Comparison of ENCODE assay signal across 10 mouse cellular contexts in genomic region chr1:119388664-119389396, GRCm38 (mm10). TPM values are rescaled to one million over a fixed set of nuclear protein-coding genes. Genes with fewer than 3 reads are reported as not detected.
DNase-seq lines count a peak whose midpoint lies in the region; ATAC-seq and TF ChIP-seq lines count a peak whose summit lies in the region.
"Had no signal": no experiment of that assay in that cellular context is flagged by ENCODE, and none has a peak within 500 bp of the region (broad histone marks: within the 10 kb centered on the region; RNA-seq: fewer than 3 reads in every experiment).

No protein-coding gene starts in this region.

- no peak overlapping the region for H3K4me3 ChIP-seq in heart, embryonic 13.5 days
- H3K4me3 ChIP-seq in hindbrain, embryonic 13.5 days = 0 out of 2 replicates have a peak overlapping the region, but pooled peaks have one; percentile 17
- H3K4me3 ChIP-seq in limb, embryonic 15.5 days = no peak overlapping the region
- no peak overlapping the region for H3K4me3 ChIP-seq in testis, adult 2 months (ENCODE audit: control insufficient read depth, low read depth, low read length)
- H3K4me3 ChIP-seq in lung, adult 2 months (replicated peaks; ENCODE audit: extremely low read depth, low read depth, low read length) = no peak overlapping the region
- H3K4me3 ChIP-seq: heart, embryonic 15.5 days had no signal

- H3K9me3 ChIP-seq in heart, embryonic 13.5 days = no peaks in the 10 kb centered on the region
- H3K9me3 ChIP-seq in hindbrain, embryonic 13.5 days = no peaks in the 10 kb centered on the region
- no peaks in the 10 kb centered on the region for H3K9me3 ChIP-seq in limb, embryonic 15.5 days
- H3K9me3 ChIP-seq: heart, embryonic 15.5 days had no signal

- WGBS in heart, embryonic 13.5 days = 11% methylated on average over 19 of the region's 19 CpGs
- WGBS in hindbrain, embryonic 13.5 days = 4% methylated on average over 19 of the region's 19 CpGs
- WGBS in limb, embryonic 15.5 days = 8% methylated on average over 19 of the region's 19 CpGs
- WGBS in lung, adult 2 months = 18% methylated on average over 19 of the region's 19 CpGs

- H3K36me3 ChIP-seq in heart, embryonic 13.5 days = no peaks in the 10 kb centered on the region
- no peaks in the 10 kb centered on the region for H3K36me3 ChIP-seq in hindbrain, embryonic 13.5 days
- no peaks in the 10 kb centered on the region for H3K36me3 ChIP-seq in limb, embryonic 15.5 days
- H3K36me3 ChIP-seq in testis, adult 2 months (ENCODE audit: control insufficient read depth, insufficient read depth, low read length) = no peaks in the 10 kb centered on the region
- H3K36me3 ChIP-seq: G1E; heart, embryonic 15.5 days had no signal

- H3K27me3 ChIP-seq in heart, embryonic 13.5 days (replicated peaks) = no peaks in the 10 kb centered on the region; the same call in 1 of the 2 replicates
- H3K27me3 ChIP-seq in hindbrain, embryonic 13.5 days = no peaks in the 10 kb centered on the region
- peaks cover 7% of the 10 kb centered on the region; the same call in 1 of the 2 replicates for H3K27me3 ChIP-seq in limb, embryonic 15.5 days
- H3K27me3 ChIP-seq in testis, adult 2 months (ENCODE audit: control insufficient read depth, insufficient read depth, low read length) = no peaks in the 10 kb centered on the region

- DNase-seq in heart, postnatal 36 days = no peak
- peak; percentile 98 for DNase-seq in brain, embryonic 14.5 days (ENCODE audit: low read depth)
- no peak for DNase-seq in adipocyte (ENCODE audit: low spot score)
- no peak for DNase-seq in lung, adult 2 months

- peaks cover 46% of the 10 kb centered on the region for H3K4me1 ChIP-seq in heart, embryonic 13.5 days
- H3K4me1 ChIP-seq in hindbrain, embryonic 13.5 days (replicated peaks) = peaks cover 34% of the 10 kb centered on the region
- H3K4me1 ChIP-seq in limb, embryonic 15.5 days = peaks cover 15% of the 10 kb centered on the region; the same call in 1 of the 2 replicates
- H3K4me1 ChIP-seq in testis, adult 2 months (ENCODE audit: control insufficient read depth, insufficient read depth, low read length) = peaks cover 4% of the 10 kb centered on the region; the same call in 1 of the 2 replicates
- H3K4me1 ChIP-seq in lung, adult 2 months (ENCODE audit: control insufficient read depth, insufficient read depth, low read length) = no peaks in the 10 kb centered on the region

- intact Hi-C loops in heart, postnatal 36 days (cut with DNase I) = no loop called here

- TF ChIP-seq CTCF in brain, embryonic 14.5 days (IDR thresholded peaks at IDR 0.05; ENCODE audit: borderline replicate concordance, extremely low read depth, insufficient read depth, insufficient read length) = no peak
- no peak for TF ChIP-seq CTCF in testis, adult 2 months (IDR thresholded peaks at IDR 0.05; ENCODE audit: control insufficient read depth, insufficient read depth, insufficient replicate concordance, low read depth, low read length)
- TF ChIP-seq CTCF in lung, adult 2 months (IDR thresholded peaks at IDR 0.05; ENCODE audit: insufficient read depth, low read length) = no peak

- no peak overlapping the region for H3K27ac ChIP-seq in heart, embryonic 13.5 days (replicated peaks)
- H3K27ac ChIP-seq in hindbrain, embryonic 13.5 days = peak overlapping the region; percentile 72
- no peak overlapping the region for H3K27ac ChIP-seq in limb, embryonic 15.5 days
- peak overlapping the region; percentile 40; the same call in 1 of the 2 replicates for H3K27ac ChIP-seq in testis, adult 2 months (ENCODE audit: control insufficient read depth, insufficient read depth, low read depth, low read length)

- H3K4me2 ChIP-seq in heart, embryonic 13.5 days = peak overlapping the region; percentile 32
- H3K4me2 ChIP-seq in hindbrain, embryonic 13.5 days = peak overlapping the region; percentile 51
- no peak overlapping the region for H3K4me2 ChIP-seq in limb, embryonic 15.5 days
- H3K4me2 ChIP-seq: heart, embryonic 15.5 days had no signal

- ATAC-seq in heart, embryonic 13.5 days (ENCODE audit: extremely low read depth, insufficient number of reproducible peaks, low FRiP score, low TSS enrichment) = no peak
- ATAC-seq in hindbrain, embryonic 13.5 days (ENCODE audit: low FRiP score) = peak; percentile 88
- ATAC-seq in limb, embryonic 15.5 days (ENCODE audit: insufficient number of reproducible peaks, low FRiP score, low TSS enrichment, low read depth) = peak; percentile 35; the same call in 1 of the 2 replicates

- TF ChIP-seq POLR2A in brain, embryonic 14.5 days (IDR thresholded peaks at IDR 0.05; ENCODE audit: borderline replicate concordance, extremely low read depth, insufficient read depth, insufficient read length, poor library complexity, severe bottlenecking) = 0 out of 2 replicates have a peak, but pooled peaks have one; percentile 21
- no peak for TF ChIP-seq POLR2A in testis, adult 2 months (IDR thresholded peaks at IDR 0.05; ENCODE audit: control insufficient read depth, low read depth, low read length)
- TF ChIP-seq POLR2A in lung, adult 2 months (IDR thresholded peaks at IDR 0.05; ENCODE audit: borderline replicate concordance, extremely low read depth, low read depth, low read length) = no peak

- H3K9ac ChIP-seq in heart, embryonic 13.5 days = peak overlapping the region; percentile 48; the same call in 1 of the 2 replicates
- H3K9ac ChIP-seq in hindbrain, embryonic 13.5 days = peak overlapping the region; percentile 43; the same call in 1 of the 2 replicates
- no peak overlapping the region for H3K9ac ChIP-seq in limb, embryonic 15.5 days
- H3K9ac ChIP-seq: heart, embryonic 15.5 days had no signal

RNA-seq across cellular contexts. Expression of gene Inhbb, which starts 33.2 kb away (rescaled TPM):
- polyA plus RNA-seq in heart, embryonic 13.5 days (2015; fragmentation: Nextera tagmentation; extraction: Ambion mirVana) = 0.28 and 0.55 TPM in 2 replicates
- 1 to 10 TPM; 1.4 to 1.5 TPM for total RNA-seq in heart, postnatal 36 days (2021)
- polyA plus RNA-seq in brain, embryonic 14.5 days (2012; rRNA removed) = 6.0 and 7.4 TPM in 2 replicates
- polyA plus RNA-seq in hindbrain, embryonic 13.5 days (2015; fragmentation: Nextera tagmentation; extraction: Ambion mirVana) = 2.2 and 2.7 TPM in 2 replicates
- polyA plus RNA-seq in limb, embryonic 15.5 days (2015; fragmentation: Nextera tagmentation; extraction: Ambion mirVana) = 1.8 and 2.6 TPM in 2 replicates
- polyA plus RNA-seq in testis, adult 2 months (2012; rRNA removed) = 7.3 and 8.8 TPM in 2 replicates
- 6.8 and 11.0 TPM in 2 replicates for polyA plus RNA-seq in lung, adult 2 months (2012; rRNA removed)
- polyA plus RNA-seq: G1E had no signal

Comparison
In these comparisons a context has a peak if more than half of its experiments do, and no peak if none do; other contexts are left out.
1. H3K27ac ChIP-seq: peak in hindbrain, embryonic 13.5 days (single experiment) and testis, adult 2 months (single experiment); none in heart, embryonic 13.5 days (single experiment) and limb, embryonic 15.5 days (single experiment).